Mouse (Mus musculus): ENCODE data around the gene Rarg. TPM values are rescaled to one million over a fixed set of nuclear protein-coding genes. Genes with fewer than 3 reads are reported as not detected.

The Rarg gene
- total and polyA plus RNA-seq, 2 experiments from 2014 or later: 3.9 to 12.6 TPM

- H3K27ac ChIP-seq (ENCODE audit: low read depth, low read length): no peak overlapping the region
- H3K27me3 ChIP-seq (ENCODE audit: insufficient read depth, low read length): peaks cover 7% of the 10 kb centered on the region
- H3K4me1 ChIP-seq (ENCODE audit: insufficient read depth, low read length): peaks cover 5% of the 10 kb centered on the region; the same call in 1 of the 2 replicates
- no peak overlapping the region for H3K9ac ChIP-seq (replicated peaks; ENCODE audit: low read length, poor library complexity, severe bottlenecking)
- H3K4me3 ChIP-seq (ENCODE audit: low read depth, low read length): no peak overlapping the region
- H3K9me3 ChIP-seq (ENCODE audit: low read length): no peaks in the 10 kb centered on the region
- H3K36me3 ChIP-seq (ENCODE audit: insufficient read depth, low read length): no peaks in the 10 kb centered on the region
- no peak for ATAC-seq (ENCODE audit: low FRiP score)
- DNase-seq (ENCODE audit: low spot score): no peak
- TF ChIP-seq CTCF (IDR thresholded peaks at IDR 0.05): no peak
- no peak overlapping the region for H3K4me2 ChIP-seq (ENCODE audit: low read depth, low read length, poor library complexity, severe bottlenecking)
- 83% methylated on average over 14 of the region's 14 CpGs for WGBS
These were observed 18.6 kb downstream of the Rarg start for GRCm38 (mm10) chr15:102238543-102239259.

- no peak for TF ChIP-seq CTCF (IDR thresholded peaks at IDR 0.05)
- no peak overlapping the region for H3K27ac ChIP-seq (ENCODE audit: low read depth, low read length)
- ATAC-seq (ENCODE audit: low FRiP score) (no peak), DNase-seq (ENCODE audit: low spot score) (no peak)
- no peak overlapping the region for H3K4me3 ChIP-seq (ENCODE audit: low read depth, low read length)
- H3K36me3 ChIP-seq (ENCODE audit: insufficient read depth, low read length): no peaks in the 10 kb centered on the region
- no peak overlapping the region for H3K9ac ChIP-seq (replicated peaks; ENCODE audit: low read length, poor library complexity, severe bottlenecking)
- H3K4me1 ChIP-seq (ENCODE audit: insufficient read depth, low read length): no peaks in the 10 kb centered on the region
- no peak overlapping the region for H3K4me2 ChIP-seq (ENCODE audit: low read depth, low read length, poor library complexity, severe bottlenecking)
- WGBS: 23% methylated on average over 20 of the region's 21 CpGs
- no peaks in the 10 kb centered on the region for H3K27me3 ChIP-seq (ENCODE audit: insufficient read depth, low read length)
- no peaks in the 10 kb centered on the region for H3K9me3 ChIP-seq (ENCODE audit: low read length)
These were observed 21.8 kb downstream of the Rarg start for GRCm38 (mm10) chr15:102235371-102236027.

GRCm38 (mm10) chr15:102233896-102234295 lies 23.4 kb downstream of the Rarg start:
- no peaks in the 10 kb centered on the region for H3K27me3 ChIP-seq (ENCODE audit: insufficient read depth, low read length)
- H3K9me3 ChIP-seq (ENCODE audit: low read length): no peaks in the 10 kb centered on the region
- H3K27ac ChIP-seq (ENCODE audit: low read depth, low read length): no peak overlapping the region
- no peak overlapping the region for H3K9ac ChIP-seq (replicated peaks; ENCODE audit: low read length, poor library complexity, severe bottlenecking)
- H3K4me1 ChIP-seq (ENCODE audit: insufficient read depth, low read length): no peaks in the 10 kb centered on the region
- ATAC-seq (ENCODE audit: low FRiP score) (no peak), DNase-seq (ENCODE audit: low spot score) (no peak)
- 17% methylated on average over 2 of the region's 2 CpGs for WGBS
- H3K4me2 ChIP-seq (ENCODE audit: low read depth, low read length, poor library complexity, severe bottlenecking): no peak overlapping the region
- TF ChIP-seq CTCF (IDR thresholded peaks at IDR 0.05): no peak
- H3K4me3 ChIP-seq (ENCODE audit: low read depth, low read length): no peak overlapping the region
- H3K36me3 ChIP-seq (ENCODE audit: insufficient read depth, low read length): no peaks in the 10 kb centered on the region

DNA sequence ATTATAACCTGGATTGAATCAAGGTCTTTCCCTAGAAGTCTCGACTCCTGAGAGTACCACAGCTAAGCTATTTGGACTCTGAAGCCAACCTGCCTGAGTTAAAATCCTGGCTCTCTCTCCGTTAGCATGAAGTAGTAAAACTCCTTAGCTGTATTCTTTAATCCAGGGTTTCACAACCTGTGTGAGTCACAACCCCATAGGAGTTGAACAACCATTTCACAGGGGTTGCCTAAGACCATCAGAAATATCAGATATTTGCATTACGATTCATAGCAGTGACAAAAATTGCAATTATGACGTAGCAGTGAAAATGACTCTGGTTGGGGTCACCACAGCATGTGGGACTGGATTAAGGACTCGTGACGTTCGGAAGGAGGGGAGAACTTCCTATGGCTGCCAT lies 24.6 kb downstream of the Rarg start:
- Histone ChIP-seq H3K36me3 (ENCODE audit: insufficient read depth, low read length) (no peaks in the 10 kb centered on the region), H3K9ac (replicated peaks; ENCODE audit: low read length, poor library complexity, severe bottlenecking) (no peak overlapping the region), H3K4me1 (ENCODE audit: insufficient read depth, low read length) (no peaks in the 10 kb centered on the region), H3K4me3 (ENCODE audit: low read depth, low read length) (no peak overlapping the region), H3K4me2 (ENCODE audit: low read depth, low read length, poor library complexity, severe bottlenecking) (no peak overlapping the region), H3K9me3 (ENCODE audit: low read length) (no peaks in the 10 kb centered on the region), H3K27me3 (ENCODE audit: insufficient read depth, low read length) (no peaks in the 10 kb centered on the region), H3K27ac (ENCODE audit: low read depth, low read length) (no peak overlapping the region)
- no peak for ATAC-seq (ENCODE audit: low FRiP score)
- TF ChIP-seq CTCF (IDR thresholded peaks at IDR 0.05): no peak
- DNase-seq (ENCODE audit: low spot score): no peak
- 86% methylated on average over 7 of the region's 7 CpGs for WGBS

- TF ChIP-seq CTCF (IDR thresholded peaks at IDR 0.05): no peak
- WGBS: 54% methylated on average over 6 of the region's 6 CpGs
- Histone ChIP-seq H3K9me3 (ENCODE audit: low read length) (no peaks in the 10 kb centered on the region), H3K9ac (replicated peaks; ENCODE audit: low read length, poor library complexity, severe bottlenecking) (no peak within 1 kb of the TSS), H3K36me3 (ENCODE audit: insufficient read depth, low read length) (no peaks in the 10 kb centered on the region), H3K27ac (ENCODE audit: low read depth, low read length) (no peak within 1 kb of the TSS), H3K4me2 (ENCODE audit: low read depth, low read length, poor library complexity, severe bottlenecking) (no peak within 1 kb of the TSS), H3K4me1 (ENCODE audit: insufficient read depth, low read length) (no peaks in the 10 kb centered on the region), H3K27me3 (ENCODE audit: insufficient read depth, low read length) (no peaks in the 10 kb centered on the region), H3K4me3 (ENCODE audit: low read depth, low read length) (no peak within 1 kb of the TSS)
- DNase-seq (ENCODE audit: low spot score) (no peak), ATAC-seq (ENCODE audit: low FRiP score) (no peak)
These were observed 25.6 kb downstream of the Rarg start, which contains the start of gene Itgb7 for GRCm38 (mm10) chr15:102231748-102232147. Gene Itgb7 (minus strand): TSS chr15:102231944.

Data from midbrain, postnatal 0 days (tissue).